Mouse (Mus musculus) small intestine, adult 2 months (tissue): ENCODE data around the gene Map2k6. TPM values are rescaled to one million over a fixed set of nuclear protein-coding genes. Genes with fewer than 3 reads are reported as not detected.

Experiments
- H3K27ac ChIP-seq: fragments of 200-500 bp; 2 replicates; pipeline ENCODE4 v1.5.1; 2012; ENCODE audit warnings: low read depth, low read length, control low read depth, inconsistent platforms; ENCODE audit not compliant: insufficient read depth
- H3K27me3 ChIP-seq: fragments of 200-500 bp; 2 replicates; pipeline ENCODE4 v1.6.1; 2012; ENCODE audit warnings: mild to moderate bottlenecking, moderate library complexity, low read length, inconsistent platforms; ENCODE audit not compliant: control insufficient read depth, insufficient read depth
- H3K36me3 ChIP-seq: fragments of 200-500 bp; 2 replicates; pipeline ENCODE4 v1.6.1; 2012; ENCODE audit warnings: mild to moderate bottlenecking, low read length, control low read depth, inconsistent platforms; ENCODE audit not compliant: control insufficient read depth, insufficient read depth
- H3K4me1 ChIP-seq: fragments of 200-500 bp; 2 replicates; pipeline ENCODE4 v1.6.1; 2012; ENCODE audit warnings: low read length, inconsistent platforms, mixed read lengths; ENCODE audit not compliant: control insufficient read depth, insufficient read depth, insufficient read length
- H3K4me3 ChIP-seq: fragments of 200-500 bp; 2 replicates; pipeline ENCODE4 v1.5.1; 2012; ENCODE audit warnings: low read depth, mild to moderate bottlenecking, control low read depth, inconsistent platforms, low read length, moderate library complexity
- CTCF ChIP-seq: fragments of 200-500 bp; IDR thresholded peaks from 2 replicates; pipeline ENCODE4 v1.5.1; 2012; ENCODE audit warnings: low read depth, mild to moderate bottlenecking, control low read depth, inconsistent platforms, low read length, moderate library complexity, mixed read lengths; ENCODE audit not compliant: insufficient replicate concordance, insufficient read length; ENCODE audit errors: extremely low read depth
- POLR2A ChIP-seq: fragments of 200-500 bp; IDR thresholded peaks from 2 replicates; pipeline ENCODE4 v1.6.1; 2012; ENCODE audit warnings: low read depth, mild to moderate bottlenecking, control low read depth, inconsistent platforms, low read length, moderate library complexity
- WGBS: fragments of 180-500 bp; shearing (Covaris S2); methylation state at CpG from one replicate; pipeline ENCODE4 v1.1.7; 2018; 5-methylcytosine and 5-hydroxymethylcytosine counted together
- polyA plus RNA-seq: library from polyadenylated mRNA; depleted of rRNA; stranded (reverse); fragments of >200 nt; gene quantifications from 2 replicates; pipeline ENCODE4 v1.2.3, GENCODE M21; 2012

The Map2k6 gene
- polyA plus RNA-seq, 1 experiment, result 1.5 TPM

DNA sequence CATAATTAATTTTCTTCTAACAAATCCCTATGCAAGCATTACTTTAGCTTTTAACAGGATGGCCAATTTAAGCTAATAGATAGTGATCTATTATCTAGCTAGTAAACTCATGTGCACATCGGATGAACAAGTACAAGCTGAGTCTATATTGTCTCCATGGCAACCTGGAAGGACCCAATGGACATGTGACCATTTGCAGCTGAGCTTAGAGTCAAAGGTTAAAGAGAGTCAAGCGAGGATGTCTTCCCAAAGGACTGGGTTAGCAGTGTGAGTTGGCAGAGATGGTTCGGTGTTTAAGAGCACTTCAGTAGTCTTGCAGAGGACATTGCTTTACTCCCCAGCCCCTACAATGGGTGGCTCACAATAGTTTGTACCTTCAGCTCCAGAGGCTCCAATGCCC lies 6.2 kb upstream of the Map2k6 start:
- no peaks in the 10 kb centered on the region for H3K27me3 ChIP-seq
- TF ChIP-seq POLR2A (no peak), CTCF (no peak)
- H3K27ac ChIP-seq, result no peak overlapping the region
- no peaks in the 10 kb centered on the region for H3K36me3 ChIP-seq
- H3K4me1 ChIP-seq, result no peaks in the 10 kb centered on the region
- no peak overlapping the region for H3K4me3 ChIP-seq
- WGBS, result 72% methylated on average over 3 of the region's 3 CpGs

GRCm38 (mm10) chr11:110394788-110395452 lies 4.0 kb upstream of the Map2k6 start:
- 81% methylated on average over 5 of the region's 5 CpGs for WGBS
- Histone ChIP-seq H3K27me3 (no peaks in the 10 kb centered on the region), H3K4me3 (no peak overlapping the region), H3K36me3 (no peaks in the 10 kb centered on the region), H3K4me1 (no peaks in the 10 kb centered on the region; the same call in 1 of the 2 replicates), H3K27ac (no peak overlapping the region)
- TF ChIP-seq POLR2A (no peak), CTCF (no peak)

- TF ChIP-seq CTCF, result no peak
- no peak for TF ChIP-seq POLR2A
- Histone ChIP-seq H3K27ac (no peak overlapping the region), H3K36me3 (no peaks in the 10 kb centered on the region), H3K4me3 (no peak overlapping the region), H3K27me3 (no peaks in the 10 kb centered on the region), H3K4me1 (peaks cover 2% of the 10 kb centered on the region; the same call in 1 of the 2 replicates)
- WGBS, result 79% methylated on average over 19 of the region's 19 CpGs
Observed at GRCm38 (mm10) chr11:110396085-110396484, 2.8 kb upstream of the Map2k6 start.

DNA sequence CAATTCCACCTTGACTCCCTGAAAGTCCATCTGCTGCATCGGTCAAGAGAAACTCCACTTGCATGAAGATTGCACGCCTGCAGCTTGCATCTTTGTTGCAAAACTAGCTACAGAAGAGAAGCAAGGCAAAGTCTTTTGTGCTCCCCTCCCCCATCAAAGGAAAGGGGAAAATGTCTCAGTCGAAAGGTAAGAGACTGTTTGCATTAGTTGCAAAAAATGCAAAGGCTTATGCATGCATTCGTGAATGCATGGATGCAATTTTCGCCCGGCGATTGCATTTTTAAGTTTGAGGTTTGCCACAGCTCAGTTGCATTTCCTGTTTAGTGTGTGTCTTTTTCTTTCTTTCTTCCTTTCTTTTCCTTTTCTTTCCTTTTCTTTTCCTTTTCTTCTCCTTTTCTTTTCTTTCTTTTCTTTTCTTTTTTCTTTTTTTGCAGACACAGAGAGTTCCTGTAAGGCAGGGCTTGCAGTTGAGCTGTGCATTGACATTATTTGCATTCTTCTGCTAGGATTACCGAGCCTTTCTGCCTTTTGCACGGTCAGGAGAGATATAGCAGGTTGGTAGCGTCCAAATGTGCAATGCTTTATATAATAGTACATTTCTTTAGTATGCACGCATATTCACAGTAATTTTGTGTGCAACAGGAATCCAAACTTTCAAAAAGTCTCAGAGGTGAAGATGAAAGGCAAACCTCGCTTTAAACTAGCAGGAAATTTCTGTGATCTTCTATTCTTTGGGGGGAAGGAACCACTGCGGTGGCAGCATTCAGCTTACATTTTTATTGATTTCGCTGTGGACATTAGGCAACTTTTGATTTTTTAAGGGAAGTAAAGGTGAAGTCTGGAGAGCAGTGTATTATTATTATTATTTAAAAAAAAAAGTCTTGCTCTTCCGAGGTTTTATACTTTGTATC lies 573 bp downstream of the Map2k6 start:
- 1% methylated on average over 15 of the region's 15 CpGs for WGBS
- Histone ChIP-seq H3K4me1 (peaks cover 5% of the 10 kb centered on the region; the same call in 1 of the 2 replicates), H3K4me3 (peak overlapping the region; percentile 87), H3K36me3 (no peaks in the 10 kb centered on the region), H3K27ac (peak overlapping the region; percentile 43), H3K27me3 (no peaks in the 10 kb centered on the region)
- no peak for TF ChIP-seq POLR2A
- TF ChIP-seq CTCF, result no peak

DNA sequence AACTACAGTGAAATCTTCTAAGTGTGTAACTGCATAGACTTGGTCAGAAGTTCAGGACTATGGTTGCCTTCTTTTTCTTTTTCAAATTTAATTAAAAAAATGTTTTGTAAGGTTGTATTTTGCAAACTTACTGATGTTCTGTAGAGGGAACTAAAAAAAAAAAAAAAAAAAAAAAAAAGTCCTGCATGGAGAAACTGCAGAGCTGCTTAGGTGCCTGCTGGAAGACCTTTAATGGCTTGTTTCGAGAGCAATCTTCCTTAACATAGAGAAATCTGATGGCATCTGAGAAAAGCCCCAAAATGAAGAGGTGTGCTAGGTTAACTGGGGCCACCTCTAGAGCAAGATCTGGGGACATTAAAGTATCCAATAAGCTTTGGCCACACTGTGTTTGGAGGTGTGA lies 1.4 kb downstream of the Map2k6 start:
- Histone ChIP-seq H3K4me3 (no peak overlapping the region), H3K27me3 (no peaks in the 10 kb centered on the region), H3K4me1 (peaks cover 5% of the 10 kb centered on the region; the same call in 1 of the 2 replicates), H3K27ac (no peak overlapping the region), H3K36me3 (no peaks in the 10 kb centered on the region)
- TF ChIP-seq CTCF, result no peak
- no peak for TF ChIP-seq POLR2A
- WGBS, result 30% methylated on average over 1 of the region's 1 CpGs

DNA sequence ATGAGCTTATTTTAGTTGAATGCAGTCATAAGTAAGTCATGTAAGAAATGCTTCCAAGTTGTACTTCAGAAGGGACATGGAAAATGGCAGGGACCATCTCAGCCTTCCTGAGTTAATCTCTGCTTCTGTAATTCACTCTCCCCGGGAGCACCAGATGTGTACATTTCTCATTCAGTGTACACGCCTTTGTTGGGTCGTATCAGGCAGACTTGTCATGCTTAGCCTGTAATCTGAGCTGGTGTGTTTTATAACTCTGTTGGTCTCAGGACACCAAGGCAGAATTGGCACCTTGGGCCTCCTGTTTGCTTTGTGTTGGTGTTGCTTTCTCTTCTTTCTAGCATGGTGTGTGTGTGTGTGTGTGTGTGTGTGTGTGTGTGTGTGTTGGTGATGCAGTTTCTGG lies 3.7 kb downstream of the Map2k6 start:
- H3K27ac ChIP-seq, result no peak overlapping the region
- 17% methylated on average over 3 of the region's 3 CpGs for WGBS
- H3K4me3 ChIP-seq, result no peak overlapping the region
- no peaks in the 10 kb centered on the region for H3K36me3 ChIP-seq
- no peaks in the 10 kb centered on the region for H3K27me3 ChIP-seq
- no peak for TF ChIP-seq CTCF
- TF ChIP-seq POLR2A, result no peak
- peaks cover 8% of the 10 kb centered on the region; the same call in 1 of the 2 replicates for H3K4me1 ChIP-seq

DNA sequence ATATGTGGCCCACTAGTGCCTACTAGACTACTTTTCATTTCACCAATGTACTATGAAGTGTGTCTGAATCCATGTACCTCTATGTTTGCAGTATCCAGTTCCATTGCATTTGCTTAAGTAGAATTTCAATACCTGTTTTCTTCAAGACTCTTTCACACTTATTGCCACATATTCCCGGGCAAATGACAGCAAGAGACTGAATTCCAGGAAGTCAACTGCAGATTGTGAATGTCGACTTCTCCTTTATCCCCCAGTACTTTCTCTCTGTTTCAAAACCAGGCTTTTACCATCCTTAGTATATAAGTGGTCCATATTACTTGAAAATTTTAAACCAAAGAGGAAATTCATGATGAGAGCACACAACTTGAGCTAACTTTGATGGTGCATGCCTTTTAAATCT lies 4.7 kb downstream of the Map2k6 start:
- 74% methylated on average over 2 of the region's 2 CpGs for WGBS
- Histone ChIP-seq H3K4me3 (no peak overlapping the region), H3K4me1 (peaks cover 10% of the 10 kb centered on the region; the same call in 1 of the 2 replicates), H3K27ac (no peak overlapping the region), H3K36me3 (no peaks in the 10 kb centered on the region), H3K27me3 (no peaks in the 10 kb centered on the region)
- TF ChIP-seq POLR2A (no peak), CTCF (no peak)
